In the genomic region with DNA sequence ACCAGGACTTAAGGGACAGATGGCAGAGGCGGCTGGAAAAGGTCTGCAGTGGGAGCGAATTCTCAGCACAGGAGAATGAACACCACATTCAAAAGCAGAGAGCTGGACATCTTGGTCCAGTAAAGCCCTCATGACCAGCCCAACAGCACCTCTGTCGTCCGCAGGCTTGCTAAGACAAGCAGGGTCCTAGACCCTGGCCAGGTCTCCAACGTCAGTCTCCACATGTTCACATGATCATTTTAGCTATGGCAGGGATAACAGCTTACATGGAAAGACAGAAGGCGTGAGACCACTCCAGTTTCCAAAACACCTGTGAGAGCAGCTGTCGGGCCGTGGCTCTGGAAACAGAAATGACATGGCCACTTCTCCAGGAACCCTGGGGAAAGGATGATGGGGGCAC, we compare ENCODE assay signal across 28 mouse cellular contexts.
"Had no signal": no experiment of that assay in that cellular context is flagged by ENCODE, and none has a peak within 500 bp of the region (broad histone marks: within the 10 kb centered on the region; RNA-seq: fewer than 3 reads in every experiment).

No protein-coding gene starts in this region.

- H3K27ac ChIP-seq: embryonic facial prominence, embryonic 10.5 days; embryonic facial prominence, embryonic 12.5 days; embryonic facial prominence, embryonic 13.5 days; embryonic facial prominence, embryonic 15.5 days; forebrain, embryonic 10.5 days; forebrain, embryonic 12.5 days; forebrain, embryonic 13.5 days; forebrain, embryonic 15.5 days; gastrocnemius, adult 2 months; heart, adult 2 months had no signal

- DNase-seq: cerebellum, adult 2 months; cerebellum, adult 8-10 months; cerebellum, adult 9-10 months; cerebellum, adult 9-11 months; cerebellum, postnatal 10 days; cerebellum, postnatal 14 days; cerebellum, postnatal 25 days; cerebellum, postnatal 36 days; embryo, embryonic 11 days; forebrain, postnatal 0 days; gastrocnemius, adult 2 months; gastrocnemius, postnatal 10 days; gastrocnemius, postnatal 14 days; gastrocnemius, postnatal 25 days; gastrocnemius, postnatal 36 days; heart, adult 18-20 months; heart, adult 2 months had no signal

- H3K27me3 ChIP-seq: embryonic facial prominence, embryonic 12.5 days; embryonic facial prominence, embryonic 13.5 days; embryonic facial prominence, embryonic 15.5 days; forebrain, embryonic 12.5 days; forebrain, embryonic 13.5 days; forebrain, embryonic 15.5 days had no signal

- H3K4me3 ChIP-seq: embryonic facial prominence, embryonic 10.5 days; embryonic facial prominence, embryonic 12.5 days; embryonic facial prominence, embryonic 13.5 days; embryonic facial prominence, embryonic 15.5 days; erythroblast, embryonic 14.5 days; forebrain, embryonic 10.5 days; forebrain, embryonic 12.5 days; forebrain, embryonic 13.5 days; forebrain, embryonic 15.5 days; gastrocnemius, adult 2 months; heart, adult 2 months had no signal

- H3K9me3 ChIP-seq: embryonic facial prominence, embryonic 10.5 days; embryonic facial prominence, embryonic 12.5 days; embryonic facial prominence, embryonic 13.5 days; embryonic facial prominence, embryonic 15.5 days; forebrain, embryonic 10.5 days; forebrain, embryonic 12.5 days; forebrain, embryonic 13.5 days; forebrain, embryonic 15.5 days had no signal

- H3K36me3 ChIP-seq: forebrain, embryonic 15.5 days had no signal

- H3K4me2 ChIP-seq: embryonic facial prominence, embryonic 12.5 days; embryonic facial prominence, embryonic 13.5 days; embryonic facial prominence, embryonic 15.5 days; forebrain, embryonic 12.5 days; forebrain, embryonic 13.5 days; forebrain, embryonic 15.5 days had no signal

- ATAC-seq: forebrain, embryonic 13.5 days; forebrain, embryonic 14.5 days; forebrain, embryonic 15.5 days; forebrain, embryonic 16.5 days; forebrain, postnatal 0 days had no signal

- H3K9ac ChIP-seq: embryonic facial prominence, embryonic 12.5 days; embryonic facial prominence, embryonic 13.5 days; embryonic facial prominence, embryonic 15.5 days; forebrain, embryonic 12.5 days; forebrain, embryonic 13.5 days; forebrain, embryonic 15.5 days; forebrain, postnatal 0 days had no signal
